Mouse (Mus musculus) kidney, adult 8-10 months (tissue): ENCODE measurements at regions not wholly inside any gene's neighbourhood (a gene's known extent, or its start where the extent isn't known, plus 50 kb on each side); places are given as distances from the start of the nearest gene placed in this dataset.

ENCODE experiments used
- DNase-seq, 2 experiments: peaks; one replicate each; pipeline ENCODE4 v3.0.0; 2022

DNA sequence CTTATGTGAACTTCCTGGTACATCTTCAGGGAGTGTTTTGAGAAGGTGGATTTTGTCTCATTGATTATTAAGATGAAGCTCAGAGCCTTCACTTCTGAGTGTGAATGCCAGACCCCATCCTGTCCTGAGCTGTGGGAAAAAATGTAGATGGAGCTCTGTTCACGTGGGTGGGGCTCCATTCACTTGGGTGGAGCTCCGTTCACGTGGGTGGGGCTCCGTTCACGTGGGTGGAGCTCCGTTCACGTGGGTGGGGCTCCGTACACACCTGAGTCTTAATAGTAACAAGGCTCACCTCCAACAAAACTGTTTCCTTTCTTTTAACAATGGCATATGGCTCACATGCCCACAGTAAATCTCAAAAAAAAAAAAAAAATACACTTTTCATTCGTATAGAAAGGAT is 94.1 kb upstream of the Sox5 start:
- no peak for DNase-seq

DNA sequence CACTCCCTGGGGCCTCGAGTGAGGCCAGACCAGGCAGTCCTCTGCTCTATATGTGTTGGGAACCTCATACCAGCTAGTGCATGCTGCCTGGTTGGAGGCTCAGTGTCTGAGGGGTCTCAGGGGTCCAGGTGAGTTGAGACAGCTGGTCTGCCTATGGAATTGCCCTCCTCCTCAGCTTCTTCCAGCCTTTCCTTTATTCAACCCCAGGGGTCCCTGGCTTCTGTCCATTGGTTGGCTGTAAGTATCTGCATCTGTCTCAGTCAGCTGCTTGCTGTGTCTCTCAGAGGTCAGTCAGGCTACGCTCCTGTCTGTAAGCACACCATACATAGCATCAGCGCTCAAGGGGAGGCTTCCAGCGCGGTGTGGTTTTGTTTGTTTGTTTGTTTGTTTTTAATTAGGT is 92.5 kb upstream of the Sox5 start:
- no peak for DNase-seq

DNA sequence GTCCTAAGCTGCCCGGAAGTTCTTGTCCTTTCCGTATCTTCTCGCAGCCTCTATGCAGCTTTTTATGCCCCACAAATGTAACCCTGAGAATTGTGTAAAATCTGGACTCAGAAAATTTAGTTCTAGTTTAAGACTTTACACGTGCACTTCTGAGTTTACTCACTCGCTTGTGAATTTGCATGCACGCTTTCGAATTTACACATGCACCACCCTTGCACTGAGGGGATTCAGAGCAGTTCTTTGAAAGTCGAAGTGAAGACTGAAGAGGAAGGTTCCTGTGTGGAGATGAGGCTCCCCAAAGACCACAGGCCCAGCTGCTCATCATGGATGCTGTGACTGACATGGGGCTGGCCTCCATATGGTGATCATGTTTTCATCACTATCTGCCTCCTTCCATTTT is 89.2 kb upstream of the Sox5 start:
- no peak for DNase-seq

- DNase-seq: no peak
These were observed 85.6 kb upstream of the Sox5 start for GRCm38 (mm10) chr6:144867333-144867732.

DNA sequence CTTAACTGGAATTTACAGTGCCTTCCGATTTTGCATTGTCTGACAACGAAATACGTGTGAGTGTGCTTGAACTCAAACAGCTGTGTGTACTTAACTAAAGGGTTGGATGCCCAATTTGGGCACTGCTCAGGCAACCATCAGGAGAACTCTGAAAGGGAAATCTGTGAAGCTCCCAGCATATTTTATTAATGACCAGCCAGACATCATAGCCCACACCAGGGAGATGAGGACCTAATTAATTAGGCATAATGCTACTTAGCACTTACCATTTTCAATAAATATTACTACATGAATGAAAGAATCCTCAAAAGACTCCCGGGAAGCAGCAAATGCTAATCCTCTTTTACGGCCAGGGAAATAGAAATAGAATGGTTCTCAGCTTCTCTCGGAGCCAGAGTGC is 82.2 kb upstream of the Sox5 start:
- no peak for DNase-seq

- no peak for DNase-seq
These were observed 81.7 kb upstream of the Sox5 start for GRCm38 (mm10) chr6:144863430-144863994.

DNA sequence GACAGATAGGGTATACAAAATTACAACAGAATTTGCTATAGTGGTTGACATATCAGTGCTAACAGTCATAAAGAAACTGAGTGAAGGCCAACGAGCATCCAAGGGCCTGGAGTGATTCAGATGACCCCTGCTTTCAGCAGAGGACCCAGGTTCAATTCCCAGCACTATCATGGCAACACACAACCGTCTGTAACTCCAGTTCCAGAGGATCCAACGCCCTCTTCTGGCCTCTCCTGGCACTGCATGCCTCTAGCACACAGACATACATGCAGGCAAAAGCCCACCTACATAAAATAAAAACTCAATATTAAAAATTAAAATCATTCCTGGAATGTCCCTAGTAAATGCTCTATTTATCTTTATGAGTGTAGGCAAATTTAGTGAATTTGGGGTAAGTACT is 59.7 kb upstream of the Sox5 start:
- DNase-seq: no peak

- DNase-seq: no peak
These were observed 57.6 kb upstream of the Sox5 start for GRCm38 (mm10) chr6:144839383-144839782.

DNA sequence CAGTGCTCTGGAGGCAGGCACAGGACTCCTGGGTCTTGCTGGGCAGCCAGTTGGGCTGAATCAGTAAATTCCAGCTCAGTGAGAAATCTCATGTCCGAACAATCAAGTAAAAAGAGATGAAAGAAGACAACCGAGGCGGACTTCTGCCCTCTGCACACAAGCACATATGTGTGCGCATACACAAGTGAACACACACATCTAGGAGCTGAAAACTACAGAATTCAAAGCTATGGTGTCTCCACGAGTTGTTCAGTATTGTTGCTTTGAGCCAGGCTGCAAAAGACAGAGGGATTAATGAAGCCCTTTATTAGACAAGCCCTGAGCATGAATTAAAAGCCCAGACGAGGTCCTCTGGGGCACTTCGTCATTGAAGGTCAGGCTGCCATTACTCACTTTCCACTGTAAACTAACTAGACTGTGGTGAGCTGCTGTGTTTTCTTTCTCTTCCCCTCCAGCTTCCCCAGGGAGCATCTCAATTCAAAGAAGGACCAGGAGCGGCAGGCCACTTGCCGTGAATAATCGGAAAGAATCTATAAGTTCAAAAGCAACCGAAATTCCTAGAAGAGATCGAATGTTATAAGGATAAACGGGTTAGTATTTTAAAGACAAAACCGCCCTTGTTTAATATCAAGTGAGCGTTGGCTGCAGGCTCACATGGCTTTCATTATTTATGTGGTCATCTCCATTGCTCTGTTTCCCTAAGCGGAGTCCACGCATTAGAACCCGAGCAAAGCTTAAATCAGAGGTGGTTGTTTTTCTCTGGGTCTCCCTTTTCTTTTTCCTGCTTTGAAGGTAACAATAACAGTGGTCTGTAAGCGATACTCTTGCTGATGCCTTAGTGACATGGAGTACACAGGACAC is 52.8 kb upstream of the Sox5 start:
- DNase-seq: no peak
